Mouse (Mus musculus) lung, adult 2 months (tissue): ENCODE measurements around the gene Pgam1.

ENCODE experiments used
- CTCF ChIP-seq: fragments of 200-500 bp; IDR thresholded peaks from 2 replicates; pipeline ENCODE4 v1.5.1; 2011; ENCODE audit warnings: mild to moderate bottlenecking, low read length, control low read depth; ENCODE audit not compliant: insufficient read depth
- POLR2A ChIP-seq: fragments of 200-500 bp; IDR thresholded peaks from 2 replicates; pipeline ENCODE4 v1.6.1; 2011; ENCODE audit warnings: low read depth, mild to moderate bottlenecking, control low read depth, low read length, borderline replicate concordance; ENCODE audit errors: extremely low read depth

DNA sequence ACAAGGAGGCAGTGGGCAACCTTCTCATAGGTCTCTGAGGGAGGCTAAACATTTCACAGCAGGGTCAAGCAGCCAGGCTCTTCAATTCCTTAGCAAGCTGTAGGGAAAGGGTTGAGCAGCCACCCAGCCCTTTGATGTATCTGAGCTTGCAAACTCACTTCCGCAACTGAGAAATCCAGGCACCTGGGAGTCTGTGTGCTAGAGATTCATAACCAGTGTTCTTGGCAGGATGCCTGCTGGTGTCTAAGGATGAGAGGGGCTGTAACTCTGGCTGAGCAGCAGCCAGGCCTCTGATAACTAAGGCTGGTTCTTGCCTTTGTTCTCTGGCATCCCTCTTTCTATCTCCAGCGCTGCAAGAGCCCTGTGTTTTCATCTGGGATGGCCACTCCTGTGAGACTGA, 10.0 kb upstream of the Pgam1 start:
- no peak for TF ChIP-seq CTCF
- no peak for TF ChIP-seq POLR2A
